Mouse (Mus musculus) frontal cortex, postnatal 14 days (tissue): ENCODE measurements at regions not wholly inside any gene's neighbourhood (a gene's known extent, or its start where the extent isn't known, plus 50 kb on each side); places are given as distances from the start of the nearest gene placed in this dataset.

Source experiments
- DNase-seq, 2 experiments: peaks; one replicate each; pipeline ENCODE4 v3.0.0; 2022; ENCODE audit warnings: low spot score in 2 of 2

GRCm38 (mm10) chr7:72501431-72501830 is 195.0 kb upstream of the Mctp2 start:
- DNase-seq = no peak

GRCm38 (mm10) chr7:72503756-72504155 is 197.3 kb upstream of the Mctp2 start:
- DNase-seq = no peak

- DNase-seq = no peak
These were observed 197.9 kb upstream of the Mctp2 start for GRCm38 (mm10) chr7:72504268-72504667.

GRCm38 (mm10) chr7:72505732-72506460 is 199.5 kb upstream of the Mctp2 start:
- DNase-seq = no peak

GRCm38 (mm10) chr7:72507946-72508345 is 201.5 kb upstream of the Mctp2 start:
- DNase-seq = no peak

- DNase-seq = no peak
These were observed 203.7 kb upstream of the Mctp2 start for GRCm38 (mm10) chr7:72510116-72510515.

- no peak for DNase-seq
These were observed 207.0 kb upstream of the Mctp2 start for GRCm38 (mm10) chr7:72513446-72513845.

GRCm38 (mm10) chr7:72514851-72515250 is 208.4 kb upstream of the Mctp2 start:
- no peak for DNase-seq

GRCm38 (mm10) chr7:72518421-72518972 is 212.1 kb upstream of the Mctp2 start:
- DNase-seq = no peak

GRCm38 (mm10) chr7:72519359-72520115 is 213.1 kb upstream of the Mctp2 start:
- no peak for DNase-seq

GRCm38 (mm10) chr7:72528873-72529272 is 222.5 kb upstream of the Mctp2 start:
- no peak for DNase-seq

- DNase-seq = no peak
These were observed 231.9 kb upstream of the Mctp2 start for GRCm38 (mm10) chr7:72538288-72538687.

- DNase-seq = no peak
These were observed 233.5 kb upstream of the Mctp2 start for GRCm38 (mm10) chr7:72539915-72540314.

- DNase-seq = no peak
These were observed 235.4 kb upstream of the Mctp2 start for GRCm38 (mm10) chr7:72541521-72542478.

- DNase-seq = no peak
These were observed 237.1 kb upstream of the Mctp2 start for GRCm38 (mm10) chr7:72543501-72543900.

- DNase-seq = no peak
These were observed 237.5 kb upstream of the Mctp2 start for GRCm38 (mm10) chr7:72543946-72544345.

GRCm38 (mm10) chr7:72567378-72567777 is 261.0 kb upstream of the Mctp2 start:
- no peak for DNase-seq

- DNase-seq = no peak
These were observed 262.8 kb upstream of the Mctp2 start for GRCm38 (mm10) chr7:72569177-72569576.

- no peak for DNase-seq
These were observed 267.9 kb upstream of the Mctp2 start for GRCm38 (mm10) chr7:72574316-72574715.

- no peak for DNase-seq
These were observed 278.0 kb upstream of the Mctp2 start for GRCm38 (mm10) chr7:72584427-72584826.

- DNase-seq = peak; percentile 7 to 10
These were observed 282.8 kb upstream of the Mctp2 start for GRCm38 (mm10) chr7:72589241-72589668.
